Mouse (Mus musculus): ENCODE results near the gene Slc6a9.

- TF ChIP-seq POLR2A (IDR thresholded peaks at IDR 0.05; ENCODE audit: borderline replicate concordance, extremely low read depth, insufficient read depth, insufficient read length, poor library complexity, severe bottlenecking) (no peak), CTCF (IDR thresholded peaks at IDR 0.05; ENCODE audit: borderline replicate concordance, extremely low read depth, insufficient read depth, insufficient read length) (no peak)
These were observed 36.1 kb downstream of the Slc6a9 start for GRCm38 (mm10) chr4:117870437-117870836.

Data from brain, embryonic 14.5 days (tissue).